Mouse (Mus musculus) G1E (cell line): ENCODE results near the gene Muc15.

Source experiments
- CTCF ChIP-seq: IDR thresholded peaks from 2 replicates; pipeline ENCODE4 v1.5.1; 2012; ENCODE audit warnings: low read depth, low read length, inconsistent platforms, mixed read lengths
- GATA1 ChIP-seq: IDR thresholded peaks from 2 replicates; pipeline ENCODE4 v1.6.1; 2012; ENCODE audit warnings: borderline replicate concordance, low read length, inconsistent platforms, mixed read lengths
- TAL1 ChIP-seq: conservative IDR thresholded peaks from 2 replicates; pipeline ENCODE4 v1.6.1; 2012; ENCODE audit warnings: low read depth, low read length, inconsistent platforms, mixed read lengths

DNA sequence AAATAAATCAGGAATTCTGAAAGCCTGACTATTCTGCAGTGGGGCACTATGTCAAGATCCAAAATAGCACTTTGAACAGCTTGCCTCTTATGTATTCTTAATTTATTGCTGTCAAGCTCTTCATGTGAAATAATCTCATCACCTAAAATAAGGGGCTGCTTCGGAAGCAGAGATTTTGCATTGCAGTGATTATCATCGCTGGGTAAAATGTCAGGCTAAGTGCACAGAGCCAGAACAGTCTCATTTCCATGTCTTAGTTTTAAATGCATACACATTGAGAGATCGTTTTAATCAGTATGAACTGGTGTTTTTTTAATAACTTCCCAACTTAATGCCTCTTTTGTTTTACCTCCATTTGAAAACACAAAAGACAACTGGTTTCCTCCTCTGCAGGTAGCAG, 66.3 kb downstream of the Muc15 start:
- no peak for TF ChIP-seq CTCF
- no peak for TF ChIP-seq GATA1
- no peak for TF ChIP-seq TAL1
